Mouse (Mus musculus) CH12.LX (cell line): Measurements from ENCODE around the gene Madd. TPM values are rescaled to one million over a fixed set of nuclear protein-coding genes. Genes with fewer than 3 reads are reported as not detected.

Experiments used
- DNase-seq: peaks from one replicate; pipeline ENCODE4 v3.0.0-alpha.2; 2013; ENCODE audit errors: extremely low read depth
- H3K27ac ChIP-seq: 2 replicates; pipeline ENCODE4 v1.5.1; 2012; ENCODE audit warnings: low read depth, mild to moderate bottlenecking, control low read depth, moderate library complexity; ENCODE audit not compliant: insufficient read depth
- H3K27me3 ChIP-seq: replicated peaks from 2 replicates; pipeline ENCODE3; 2012; ENCODE audit warnings: inconsistent platforms
- H3K36me3 ChIP-seq, 2 experiments: replicated peaks in 1 of 2; 2 replicates each; pipeline versions ENCODE3 to v1.6.1; 2012; ENCODE audit warnings: inconsistent platforms in 1 of 2, low read length in 1 of 2, mild to moderate bottlenecking in 1 of 2, mixed read lengths in 1 of 2, moderate library complexity in 1 of 2; ENCODE audit not compliant: control insufficient read depth in 1 of 2, insufficient read depth in 1 of 2
- H3K4me1 ChIP-seq, 2 experiments: 2 replicates each; pipeline ENCODE4 v1.6.1; 2012; ENCODE audit warnings: inconsistent platforms in 1 of 2, moderate library complexity in 1 of 2; ENCODE audit not compliant: insufficient read depth in 2 of 2, control insufficient read depth in 1 of 2
- H3K4me2 ChIP-seq: 2 replicates; pipeline ENCODE4 v1.6.1; 2012; ENCODE audit warnings: low read depth, mild to moderate bottlenecking, control low read depth; ENCODE audit not compliant: poor library complexity, insufficient read depth, severe bottlenecking
- H3K4me3 ChIP-seq, 3 experiments: fragments of 150-350 bp in 1 of 3; sonication (generic) in 1 of 3; replicated peaks in 1 of 3; 2 replicates each; pipeline versions ENCODE3 to v1.5.1; 2011 to 2012; ENCODE audit warnings: low read depth in 2 of 3, low read length in 2 of 3, mild to moderate bottlenecking in 2 of 3, moderate library complexity in 2 of 3, control low read depth in 1 of 3, improper control_type of control experiment in 1 of 3, inconsistent platforms in 1 of 3, mixed read lengths in 1 of 3; ENCODE audit not compliant: poor library complexity in 1 of 3
- H3K79me2 ChIP-seq: replicated peaks from 2 replicates; pipeline ENCODE4 v1.6.1; 2012; ENCODE audit warnings: mild to moderate bottlenecking, moderate library complexity; ENCODE audit not compliant: control insufficient read depth, poor library complexity, insufficient read depth, severe bottlenecking; ENCODE audit errors: extremely low read depth
- H3K9ac ChIP-seq: 2 replicates; pipeline ENCODE4 v1.6.1; 2012; ENCODE audit warnings: low read depth, mild to moderate bottlenecking, control low read depth, moderate library complexity; ENCODE audit not compliant: insufficient read depth
- H3K9me3 ChIP-seq: replicated peaks from 2 replicates; pipeline ENCODE3; 2012; ENCODE audit warnings: low read length, inconsistent platforms, mixed read lengths
- BHLHE40 ChIP-seq: IDR thresholded peaks from 2 replicates; pipeline ENCODE4 v1.6.1; 2011; ENCODE audit warnings: mild to moderate bottlenecking, low read depth, low read length, improper control_type of control experiment
- CHD2 ChIP-seq: IDR thresholded peaks from 2 replicates; pipeline ENCODE4 v1.6.1; 2011; ENCODE audit warnings: low read length, improper control_type of control experiment
- CTCF ChIP-seq, 2 experiments: IDR thresholded peaks in 1 of 2; conservative IDR thresholded peaks in 1 of 2; 2 replicates each; pipeline ENCODE4 v1.5.1; 2011 to 2012; ENCODE audit warnings: low read depth in 2 of 2, low read length in 2 of 2, improper control_type of control experiment in 1 of 2, inconsistent platforms in 1 of 2, mild to moderate bottlenecking in 1 of 2, moderate library complexity in 1 of 2
- ELF1 ChIP-seq: IDR thresholded peaks from 2 replicates; pipeline ENCODE4 v1.6.1; 2014; ENCODE audit warnings: low read depth, mild to moderate bottlenecking, inconsistent platforms, low read length, improper control_type of control experiment
- EP300 ChIP-seq: IDR thresholded peaks from 2 replicates; pipeline ENCODE4 v1.6.1; 2011; ENCODE audit warnings: low read length, improper control_type of control experiment
- IRF4 ChIP-seq: IDR thresholded peaks from 2 replicates; pipeline ENCODE4 v1.6.1; 2014; ENCODE audit warnings: low read depth, mild to moderate bottlenecking, inconsistent platforms, low read length, improper control_type of control experiment
- JUND ChIP-seq: conservative IDR thresholded peaks from 2 replicates; pipeline ENCODE4 v1.6.1; 2011; ENCODE audit warnings: low read depth, low read length, improper control_type of control experiment
- MAFK ChIP-seq: IDR thresholded peaks from 2 replicates; pipeline ENCODE4 v1.6.1; 2011; ENCODE audit warnings: low read length, improper control_type of control experiment; ENCODE audit not compliant: insufficient replicate concordance
- MEF2A ChIP-seq: IDR thresholded peaks from 2 replicates; pipeline ENCODE4 v1.6.1; 2014; ENCODE audit warnings: low read depth, mild to moderate bottlenecking, inconsistent platforms, low read length, improper control_type of control experiment, borderline replicate concordance
- NRF1 ChIP-seq: IDR thresholded peaks from 2 replicates; pipeline ENCODE4 v1.6.1; 2014; ENCODE audit warnings: low read depth, mild to moderate bottlenecking, inconsistent platforms, low read length, improper control_type of control experiment, moderate library complexity
- PAX5 ChIP-seq: IDR thresholded peaks from 2 replicates; pipeline ENCODE4 v1.6.1; 2012; ENCODE audit warnings: low read length, inconsistent platforms, mixed read lengths
- POLR2A ChIP-seq: IDR thresholded peaks from 2 replicates; pipeline ENCODE4 v1.6.1; 2011; ENCODE audit warnings: low read depth, mild to moderate bottlenecking, improper control_type of control experiment, low read length
- POLR2AphosphoS2 ChIP-seq: IDR thresholded peaks from 2 replicates; pipeline ENCODE4 v1.6.1; 2011; ENCODE audit warnings: low read depth, low read length, improper control_type of control experiment
- RAD21 ChIP-seq: IDR thresholded peaks from 2 replicates; pipeline ENCODE4 v1.6.1; 2011; ENCODE audit warnings: low read depth, mild to moderate bottlenecking, low read length, improper control_type of control experiment, moderate library complexity
- RCOR1 ChIP-seq: conservative IDR thresholded peaks from 2 replicates; pipeline ENCODE4 v1.6.1; 2012; ENCODE audit warnings: low read depth, mild to moderate bottlenecking, inconsistent platforms, low read length, improper control_type of control experiment
- USF2 ChIP-seq: conservative IDR thresholded peaks from 2 replicates; pipeline ENCODE4 v1.6.1; 2011; ENCODE audit warnings: low read depth, low read length, improper control_type of control experiment
- ZKSCAN1 ChIP-seq: IDR thresholded peaks from 2 replicates; pipeline ENCODE4 v1.6.1; 2012; ENCODE audit warnings: low read depth, inconsistent platforms, low read length, improper control_type of control experiment, borderline replicate concordance
- ZMIZ1 ChIP-seq: IDR thresholded peaks from 2 replicates; pipeline ENCODE4 v1.6.1; 2012; ENCODE audit warnings: low read depth, mild to moderate bottlenecking, inconsistent platforms, low read length, improper control_type of control experiment
- dilution Hi-C: fragments of 300-500 bp; cut with MboI; formaldehyde crosslinking; loops from 2 replicates; pipeline ENCODE4 v1.14.3; 2020; ENCODE audit warnings: low sequenced_read_pairs; ENCODE audit not compliant: extremely low pct_unique_long_range_greater_than_20kb, extremely low pct_ligation_motif_present
- in situ Hi-C: fragments of 300-500 bp; cut with MboI; formaldehyde crosslinking; loops from 3 replicates; pipeline ENCODE4 v1.14.3; 2019; ENCODE audit warnings: low sequenced_read_pairs, low pct_ligation_motif_present, low pct_unique_long_range_greater_than_20kb, mixed read lengths
- polyA plus RNA-seq: library from polyadenylated mRNA; unstranded; fragments of >175 nt; gene quantifications from 2 replicates; pipeline ENCODE4 v1.2.1, GENCODE M21; 2012; ENCODE audit warnings: low read depth; ENCODE audit not compliant: insufficient read length
- total RNA-seq, 2 experiments: library from RNA; depleted of rRNA; stranded (reverse); fragments of 300-350 nt in 1 of 2; fragments of >200 nt in 1 of 2; gene quantifications; 2 replicates each; pipeline ENCODE4 v1.2.3; 2012 to 2014

Gene Madd
- total and polyA plus RNA-seq, 3 experiments = 4.8 to 15.6 (median 14.6) TPM

GRCm38 (mm10) chr2:91142920-91143319, 40.7 kb downstream of the Madd start:
- H3K36me3 ChIP-seq = peaks cover 65 to 81% of the 10 kb centered on the region in 2 experiments
- no peak for DNase-seq

DNA sequence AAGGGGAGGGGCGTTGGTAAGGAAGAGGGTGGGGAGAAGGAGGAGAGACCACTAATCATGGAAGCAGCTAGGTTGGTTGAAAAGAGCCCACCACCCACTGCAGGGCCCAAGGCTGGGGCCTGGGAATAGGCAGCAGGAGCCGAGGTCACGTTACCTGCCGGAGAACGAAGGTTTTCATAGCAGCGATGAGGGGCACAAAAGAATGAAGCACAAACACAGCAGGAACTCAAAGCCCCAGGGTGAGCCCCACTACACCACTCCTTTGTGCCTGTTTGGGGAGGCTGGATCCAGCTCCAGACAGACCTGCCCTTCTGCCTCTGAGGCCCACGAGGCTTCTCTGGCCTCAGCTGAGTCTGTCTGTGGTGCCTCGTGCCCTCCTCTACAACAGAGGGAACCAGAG, 43.9 kb downstream of the Madd start:
- H3K4me1 ChIP-seq = peaks cover 10 to 35% of the 10 kb centered on the region in 2 experiments
- H3K79me2 ChIP-seq = no peaks in the 10 kb centered on the region
- dilution Hi-C loops (no loop called here), in situ Hi-C loops (no loop called here)
- H3K4me3 ChIP-seq = no peak overlapping the region
- peaks cover 74 to 95% of the 10 kb centered on the region in 2 experiments for H3K36me3 ChIP-seq
- DNase-seq = no peak
- no peaks in the 10 kb centered on the region for H3K27me3 ChIP-seq
- H3K9ac ChIP-seq = no peak overlapping the region
- TF ChIP-seq MEF2A (no peak), USF2 (no peak), BHLHE40 (no peak), JUND (no peak), PAX5 (no peak), ELF1 (no peak), ZKSCAN1 (no peak), ZMIZ1 (no peak), MAFK (no peak), CHD2 (no peak)
- H3K27ac ChIP-seq = no peak overlapping the region
- no peaks in the 10 kb centered on the region for H3K9me3 ChIP-seq
- no peak overlapping the region for H3K4me2 ChIP-seq

More at GRCm38 (mm10) chr2:91142920-91143319, 40.7 kb downstream of the Madd start:
- H3K4me1 ChIP-seq = peaks cover 2 to 16% of the 10 kb centered on the region in 2 experiments; a peak in 3 of 4 replicates
- H3K27ac ChIP-seq = no peak overlapping the region
- no peaks in the 10 kb centered on the region for H3K9me3 ChIP-seq
- no peak overlapping the region for H3K9ac ChIP-seq
- in situ Hi-C loops = no loop called here
- no peak overlapping the region for H3K4me3 ChIP-seq
- H3K27me3 ChIP-seq = no peaks in the 10 kb centered on the region
- no peaks in the 10 kb centered on the region for H3K79me2 ChIP-seq
- TF ChIP-seq NRF1 = no peak
- no peak for TF ChIP-seq IRF4
- TF ChIP-seq POLR2A = no peak
- no peak for TF ChIP-seq EP300
- no peak for TF ChIP-seq BHLHE40
- TF ChIP-seq RAD21 = no peak
- TF ChIP-seq POLR2AphosphoS2 = no peak
- no peak for TF ChIP-seq MEF2A
- no peak for TF ChIP-seq CTCF (conservative IDR thresholded peaks at IDR 0.05 in 1 of 2, IDR thresholded peaks at IDR 0.05 in 1 of 2; ENCODE audit: low read depth in 2 of 2, low read length in 2 of 2)
- TF ChIP-seq ZKSCAN1 = no peak
- no peak for TF ChIP-seq RCOR1
- dilution Hi-C loops = no loop called here
- H3K4me2 ChIP-seq = no peak overlapping the region
